Mouse (Mus musculus) hematopoietic stem cell, adult 5-6 weeks (primary cell): ENCODE measurements around the gene Grrp1. TPM values are rescaled to one million over a fixed set of nuclear protein-coding genes. Genes with fewer than 3 reads are reported as not detected.
"Not testable (repeated sequence)": the region's sequence is repeated elsewhere in the genome, so short reads cannot be mapped to it uniquely, and the experiment has no call there.

ENCODE experiments used
- ATAC-seq, 2 experiments: fragments of 125-278 bp in 1 of 2; replicated peaks in 1 of 2; 2 replicates each; pipeline ENCODE4 v1.8.0; 2016 to 2017; ENCODE audit warnings: inconsistent platforms in 2 of 2, mild to moderate bottlenecking in 2 of 2, moderate number of reproducible peaks in 2 of 2, low read depth in 1 of 2, moderate TSS enrichment in 1 of 2; ENCODE audit not compliant: low FRiP score in 2 of 2, poor library complexity in 2 of 2, severe bottlenecking in 2 of 2, insufficient read depth in 1 of 2, low TSS enrichment in 1 of 2
- total RNA-seq: library from RNA; stranded (forward); fragments of 172-1452, 232-1000 nt; gene quantifications from 2 replicates; pipeline ENCODE4 v1.2.3, GENCODE M21; 2017

The Grrp1 gene
- total RNA-seq, 1 experiment from 2014 or later, result 1.1 TPM

- peak; percentile 81 to 87 for ATAC-seq
Observed at GRCm38 (mm10) chr4:134273417-134274345, 19.8 kb upstream of the Grrp1 start.

- no peak for ATAC-seq
Observed at GRCm38 (mm10) chr4:134272731-134273416, 19.0 kb upstream of the Grrp1 start.

- ATAC-seq, result no peak
Observed at GRCm38 (mm10) chr4:134271979-134272378, 18.1 kb upstream of the Grrp1 start.

DNA sequence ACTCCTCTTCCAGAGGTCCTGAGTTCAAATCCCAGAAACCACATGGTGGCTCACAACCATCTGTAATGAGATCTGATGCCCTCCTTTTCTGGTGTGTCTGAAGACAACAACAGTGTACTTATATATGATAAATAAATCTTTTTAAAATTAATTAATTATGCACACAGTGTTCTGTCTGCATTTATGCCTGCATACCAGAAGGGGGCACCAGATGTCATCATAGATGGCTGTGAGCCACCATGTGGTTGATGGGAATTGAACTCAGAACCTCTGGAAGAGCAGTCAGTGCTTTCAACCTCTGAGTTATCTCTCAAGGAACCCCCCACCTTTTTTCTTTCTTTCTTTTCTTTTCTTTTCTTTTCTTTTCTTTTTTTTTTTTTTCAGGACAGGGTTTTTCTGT lies 15.7 kb upstream of the Grrp1 start:
- ATAC-seq, result not testable (repeated sequence)

GRCm38 (mm10) chr4:134268102-134268655 lies 14.3 kb upstream of the Grrp1 start:
- ATAC-seq, result peak; percentile 46 to 53; a peak in 3 of 4 replicates

- ATAC-seq, result no peak
Observed at GRCm38 (mm10) chr4:134265860-134266585, 12.1 kb upstream of the Grrp1 start.

DNA sequence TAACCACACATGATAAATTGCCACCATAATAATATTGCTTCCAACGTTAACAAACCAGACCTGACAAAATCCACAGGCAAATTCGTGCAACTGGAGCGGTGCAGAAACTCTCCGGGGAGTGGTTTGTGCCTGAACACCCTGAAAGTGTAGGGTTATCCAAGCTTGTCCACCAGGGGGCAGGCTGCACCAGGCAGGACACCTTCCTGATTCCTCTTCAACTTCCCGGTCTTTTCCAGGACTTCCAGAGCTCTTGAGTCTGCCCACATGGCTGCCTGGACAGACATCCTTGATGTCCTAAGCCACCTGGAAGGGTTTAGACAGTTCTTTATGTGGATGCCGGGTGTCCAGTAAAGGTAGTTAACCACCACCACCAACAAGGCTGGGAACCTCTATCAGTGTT lies 9.3 kb upstream of the Grrp1 start:
- peak in 1 of 2 experiments; percentile 42; a peak in 1 of 4 replicates for ATAC-seq

DNA sequence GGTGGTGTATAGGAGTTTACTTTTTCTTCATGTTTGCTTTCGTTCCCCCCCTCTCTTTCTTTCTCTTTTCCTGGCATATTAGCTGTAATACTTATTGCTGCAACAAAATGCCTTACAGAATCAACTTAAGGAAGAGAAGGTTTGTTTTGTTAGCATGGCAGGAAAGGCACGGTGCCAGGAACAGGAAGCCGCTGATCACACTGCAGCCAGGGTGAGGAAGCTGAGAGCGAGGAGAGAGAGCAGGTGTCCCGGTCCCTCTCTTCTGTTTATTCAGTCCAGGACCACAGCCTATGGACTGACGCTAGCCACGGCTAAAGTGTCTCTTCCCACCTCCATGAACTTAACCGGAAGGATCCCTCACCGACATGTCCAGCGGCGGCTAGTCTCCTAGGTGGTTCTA lies 4.4 kb upstream of the Grrp1 start:
- ATAC-seq, result peak; percentile 45 to 54; a peak in 2 of 4 replicates

GRCm38 (mm10) chr4:134257198-134258009 lies 3.5 kb upstream of the Grrp1 start:
- ATAC-seq, result no peak

DNA sequence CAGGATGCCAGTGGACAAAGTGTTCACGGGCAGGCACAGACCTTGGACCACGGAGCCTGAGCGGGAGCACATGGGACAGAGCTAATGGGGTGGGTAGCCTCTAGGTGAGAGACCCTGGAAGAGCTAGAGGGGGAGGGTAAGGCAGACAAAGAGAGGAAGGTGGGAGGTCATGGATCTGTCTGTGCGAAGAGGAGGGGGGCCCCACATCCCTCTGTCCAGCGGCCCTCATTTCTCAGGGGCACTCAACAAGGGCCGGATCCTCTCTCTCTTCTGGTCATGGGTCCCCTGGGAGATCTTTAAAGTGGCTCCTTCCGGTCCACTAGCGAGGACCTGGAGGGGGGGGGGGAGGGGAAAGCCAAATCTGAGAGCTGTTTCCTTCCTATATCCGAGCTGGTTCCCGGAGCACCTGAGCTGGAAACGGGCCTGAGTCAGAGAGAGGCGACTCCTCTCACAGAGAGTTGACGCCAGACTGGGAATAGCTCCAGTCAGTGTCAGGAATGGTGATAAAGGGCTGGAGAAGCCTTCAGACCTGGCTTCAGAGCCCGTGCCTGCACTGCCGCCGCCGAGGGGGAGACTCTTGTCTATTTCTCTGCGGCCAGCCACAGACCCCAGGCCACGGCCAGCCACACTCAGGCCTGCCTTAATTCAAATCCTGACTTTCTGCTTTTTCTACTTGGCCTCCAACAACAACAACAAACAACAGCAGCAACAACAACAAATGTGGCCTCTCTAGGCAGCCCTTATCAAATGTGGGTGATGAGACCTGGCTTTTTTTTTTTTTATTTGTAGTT lies 2.7 kb upstream of the Grrp1 start:
- ATAC-seq, result no peak

DNA sequence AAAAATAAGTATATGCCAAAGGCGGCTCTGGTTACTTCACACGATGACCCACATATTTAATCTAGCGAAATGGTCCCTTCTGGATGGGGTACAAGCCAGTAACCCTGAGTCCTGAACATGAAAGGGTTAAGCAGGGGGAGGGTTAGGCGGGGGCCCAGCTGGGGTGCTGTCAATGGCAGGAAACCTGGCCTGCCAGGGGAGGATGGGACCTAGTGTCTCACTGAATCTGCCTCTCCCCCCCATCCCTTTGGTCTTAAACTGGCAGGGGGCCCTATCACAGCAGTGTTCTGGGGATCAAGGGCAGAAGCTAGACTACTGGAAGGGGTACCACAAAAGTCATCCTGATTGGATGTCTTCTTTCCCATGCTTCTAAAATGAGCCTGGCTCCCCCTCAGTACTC lies 1.9 kb upstream of the Grrp1 start:
- ATAC-seq, result no peak

- ATAC-seq, result no peak
Observed at GRCm38 (mm10) chr4:134254835-134255234, 929 bp upstream of the Grrp1 start.

DNA sequence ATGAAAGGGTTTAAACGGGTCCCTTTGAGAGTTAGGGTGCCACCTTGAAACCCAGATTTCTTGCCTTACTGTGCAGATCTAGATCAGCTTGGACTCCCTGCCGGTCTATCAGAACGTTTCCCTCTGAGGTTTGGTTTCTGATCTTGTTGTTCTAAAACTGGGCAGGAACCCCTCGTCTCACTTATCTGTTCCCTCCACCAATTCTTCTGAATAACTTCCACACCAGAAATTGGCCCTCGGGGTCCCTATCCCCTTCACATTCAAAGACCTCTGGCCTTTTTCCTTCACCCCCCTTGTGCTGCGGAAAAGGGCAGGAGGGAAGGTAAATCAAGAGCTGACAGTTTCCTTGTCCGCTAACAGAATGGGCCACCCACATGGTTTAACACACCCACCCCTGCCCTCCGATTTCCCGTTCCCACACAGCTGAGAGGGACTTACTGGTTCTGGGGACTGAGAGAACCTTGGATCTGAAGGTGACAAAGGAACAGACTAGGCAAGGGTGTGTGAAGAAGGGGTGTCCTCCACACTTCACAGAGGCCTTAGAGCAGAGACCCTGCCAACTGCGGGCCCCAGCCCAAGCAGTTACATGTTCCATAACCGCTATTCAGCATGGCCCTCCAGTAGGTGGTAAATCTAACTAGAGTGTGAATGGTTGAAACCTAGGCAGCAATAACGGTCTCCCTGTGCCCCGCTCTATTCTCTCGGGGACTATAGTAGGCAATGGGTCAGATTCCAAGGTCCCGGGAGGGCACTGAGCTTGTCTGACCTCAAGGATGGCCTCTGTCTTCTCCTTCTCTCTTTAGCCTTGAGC lies 790 bp downstream of the Grrp1 start:
- 0 out of 4 replicates have a peak, but pooled peaks of 1 of the 2 experiments have one; percentile 1 for ATAC-seq

GRCm38 (mm10) chr4:134252131-134252910 lies 1.6 kb downstream of the Grrp1 start:
- no peak for ATAC-seq
